Mouse (Mus musculus): ENCODE data around the gene Gsk3a. TPM values are rescaled to one million over a fixed set of nuclear protein-coding genes. Genes with fewer than 3 reads are reported as not detected.
A peak's percentile ranks its signal among the peaks of the same experiment; 100 is the strongest.

The Gsk3a gene
- polyA plus RNA-seq, 1 experiment from 2014 or later, result 13.6 TPM

DNA sequence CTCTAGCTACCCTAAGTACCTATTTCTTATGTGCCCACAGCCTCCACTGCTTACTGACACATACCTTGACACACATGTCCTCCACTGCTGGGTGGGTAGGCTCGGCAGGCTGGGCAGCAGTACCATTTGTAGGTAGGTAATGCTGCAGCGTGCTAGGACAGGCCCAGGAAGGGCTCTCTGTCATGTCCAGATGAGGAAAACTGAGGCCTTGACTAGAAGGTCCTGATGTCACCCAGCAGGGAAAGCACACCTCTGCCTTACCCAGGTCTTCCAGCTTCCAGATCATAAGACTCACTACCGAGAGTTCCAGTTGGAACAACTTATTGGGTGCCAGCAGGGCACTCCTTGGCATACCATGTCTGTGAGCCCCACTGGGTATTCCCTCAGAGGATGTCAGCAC lies 37.3 kb upstream of the Gsk3a start:
- Histone ChIP-seq H3K9me3 (ENCODE audit: control insufficient read depth, low read length) (no peaks in the 10 kb centered on the region), H3K9ac (ENCODE audit: low read length) (no peak overlapping the region), H3K4me3 (ENCODE audit: low read depth, low read length) (no peak overlapping the region), H3K27me3 (replicated peaks; ENCODE audit: control insufficient read depth, insufficient read depth, low read length) (no peaks in the 10 kb centered on the region), H3K27ac (ENCODE audit: low read depth) (no peak overlapping the region), H3K4me1 (replicated peaks; ENCODE audit: control insufficient read depth, insufficient read depth, low read length) (peaks cover 14% of the 10 kb centered on the region), H3K4me2 (ENCODE audit: low read length) (no peak overlapping the region), H3K36me3 (ENCODE audit: control insufficient read depth, insufficient read depth, low read length) (peaks cover 29% of the 10 kb centered on the region)
- WGBS, result 86% methylated on average over 3 of the region's 3 CpGs
- ATAC-seq (replicated peaks; ENCODE audit: low FRiP score, low TSS enrichment, low read depth), result no peak
- no peak for DNase-seq (ENCODE audit: low spot score)

DNA sequence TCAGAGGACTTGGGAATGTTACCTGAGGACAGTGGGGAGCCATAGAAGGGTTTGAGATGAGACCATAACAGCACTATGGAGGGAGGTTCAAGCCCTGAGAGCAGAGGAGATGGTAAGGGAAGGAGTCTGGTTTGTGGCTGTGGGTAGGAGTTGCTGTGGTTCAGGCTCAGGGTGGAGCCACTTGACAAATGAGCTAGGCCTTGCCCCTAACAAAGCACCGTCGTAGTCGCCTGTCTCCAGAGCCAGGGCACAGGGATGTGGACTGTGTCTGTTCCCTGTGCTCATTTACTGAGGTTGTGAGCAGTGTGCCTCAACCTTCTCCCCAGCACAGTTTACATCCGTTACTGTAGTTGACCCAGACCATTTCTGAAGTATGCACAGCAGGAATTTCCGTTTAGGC lies 36.9 kb upstream of the Gsk3a start:
- no peak for ATAC-seq (replicated peaks; ENCODE audit: low FRiP score, low TSS enrichment, low read depth)

DNA sequence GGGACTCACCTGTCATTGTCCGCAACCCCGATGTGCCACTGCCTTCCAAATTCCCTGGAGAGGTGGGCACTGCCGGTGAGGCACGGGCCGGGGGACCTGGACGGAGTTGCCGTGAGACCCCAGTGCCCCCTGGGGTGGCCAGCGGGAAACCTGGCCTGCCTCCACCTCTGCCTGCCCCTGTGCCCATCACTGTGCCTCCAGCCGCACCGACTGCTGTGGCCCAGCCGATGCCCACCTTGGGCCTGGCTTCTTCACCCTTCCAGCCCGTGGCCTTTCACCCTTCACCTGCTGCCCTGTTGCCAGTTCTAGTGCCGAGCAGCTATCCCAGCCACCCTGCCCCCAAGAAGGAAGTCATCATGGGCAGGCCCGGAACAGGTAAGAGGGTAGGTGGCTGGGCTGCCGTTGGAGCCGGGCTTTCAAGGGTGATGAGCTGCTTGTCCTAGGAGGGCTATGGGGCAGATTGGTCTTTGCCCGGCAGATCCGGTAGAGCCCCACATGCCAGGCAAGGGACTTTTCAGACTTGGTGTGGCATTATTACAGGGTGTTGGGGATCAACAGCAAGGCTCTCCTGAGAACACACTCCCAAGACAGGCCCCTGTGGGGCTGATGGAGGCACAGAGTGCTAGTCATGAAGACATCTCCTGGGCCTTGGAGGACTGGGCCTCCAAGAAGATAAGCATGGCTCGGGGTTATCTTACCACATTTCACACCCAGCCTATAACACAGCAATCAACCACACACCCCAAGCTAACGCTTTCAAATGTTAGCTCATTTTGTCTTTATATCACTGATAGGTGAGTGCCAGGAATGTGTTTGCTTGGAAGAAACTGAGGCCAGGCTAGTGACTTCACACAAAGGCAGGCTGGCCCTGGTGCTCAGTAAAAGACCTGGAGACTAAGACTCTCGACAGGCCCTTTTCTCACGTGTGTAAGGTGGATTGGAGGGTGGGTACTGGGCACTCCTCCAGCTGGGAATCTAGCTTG lies 35.9 kb upstream of the Gsk3a start:
- Histone ChIP-seq H3K36me3 (ENCODE audit: control insufficient read depth, insufficient read depth, low read length) (peaks cover 29% of the 10 kb centered on the region), H3K9me3 (ENCODE audit: control insufficient read depth, low read length) (no peaks in the 10 kb centered on the region), H3K27ac (ENCODE audit: low read depth) (no peak overlapping the region), H3K4me3 (ENCODE audit: low read depth, low read length) (no peak overlapping the region), H3K4me1 (replicated peaks; ENCODE audit: control insufficient read depth, insufficient read depth, low read length) (peaks cover 25% of the 10 kb centered on the region), H3K27me3 (replicated peaks; ENCODE audit: control insufficient read depth, insufficient read depth, low read length) (no peaks in the 10 kb centered on the region), H3K4me2 (ENCODE audit: low read length) (no peak overlapping the region), H3K9ac (ENCODE audit: low read length) (no peak overlapping the region)
- ATAC-seq (replicated peaks; ENCODE audit: low FRiP score, low TSS enrichment, low read depth) (no peak), DNase-seq (ENCODE audit: low spot score) (no peak)
- 87% methylated on average over 22 of the region's 22 CpGs for WGBS

More for the DNA sequence above, 36.9 kb upstream of the Gsk3a start:
- H3K27ac ChIP-seq (ENCODE audit: low read depth), result no peak overlapping the region
- H3K27me3 ChIP-seq (replicated peaks; ENCODE audit: control insufficient read depth, insufficient read depth, low read length), result no peaks in the 10 kb centered on the region
- H3K4me1 ChIP-seq (replicated peaks; ENCODE audit: control insufficient read depth, insufficient read depth, low read length), result peaks cover 18% of the 10 kb centered on the region
- WGBS, result 37% methylated on average over 5 of the region's 5 CpGs
- no peak overlapping the region for H3K4me3 ChIP-seq (ENCODE audit: low read depth, low read length)
- no peak for DNase-seq (ENCODE audit: low spot score)
- no peak overlapping the region for H3K9ac ChIP-seq (ENCODE audit: low read length)
- H3K4me2 ChIP-seq (ENCODE audit: low read length), result no peak overlapping the region
- H3K9me3 ChIP-seq (ENCODE audit: control insufficient read depth, low read length), result no peaks in the 10 kb centered on the region
- peaks cover 29% of the 10 kb centered on the region for H3K36me3 ChIP-seq (ENCODE audit: control insufficient read depth, insufficient read depth, low read length)

DNA sequence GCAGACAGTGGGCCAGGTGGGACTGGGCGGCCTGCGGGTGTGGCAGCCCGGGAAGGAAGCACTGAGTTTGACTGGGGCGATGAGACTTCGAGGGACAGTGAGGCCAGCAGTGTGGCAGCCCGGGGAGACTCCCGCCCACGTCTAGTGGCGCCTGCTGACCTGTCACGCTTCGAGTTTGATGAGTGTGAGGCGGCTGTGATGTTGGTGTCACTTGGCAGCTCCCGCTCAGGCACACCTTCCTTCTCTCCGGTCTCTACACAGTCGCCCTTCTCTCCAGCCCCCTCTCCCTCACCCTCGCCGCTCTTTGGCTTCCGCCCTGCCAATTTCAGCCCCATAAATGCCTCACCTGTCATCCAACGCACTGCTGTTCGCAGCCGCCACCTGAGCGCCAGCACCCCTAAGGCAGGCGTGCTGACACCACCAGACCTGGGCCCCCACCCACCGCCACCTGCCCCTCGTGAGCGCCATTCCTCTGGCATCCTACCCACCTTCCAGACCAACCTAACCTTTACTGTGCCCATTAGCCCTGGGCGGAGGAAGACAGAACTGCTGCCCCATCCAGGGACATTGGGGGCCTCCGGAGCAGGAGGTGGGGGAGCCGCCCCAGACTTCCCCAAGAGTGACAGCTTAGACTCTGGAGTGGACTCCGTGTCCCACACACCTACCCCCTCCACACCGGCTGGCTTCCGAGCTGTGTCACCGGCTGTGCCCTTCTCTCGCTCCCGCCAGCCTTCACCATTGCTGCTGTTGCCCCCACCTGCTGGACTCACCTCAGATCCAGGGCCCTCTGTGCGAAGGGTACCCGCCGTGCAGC lies 35.0 kb upstream of the Gsk3a start:
- no peak overlapping the region for H3K27ac ChIP-seq (ENCODE audit: low read depth)
- ATAC-seq (replicated peaks; ENCODE audit: low FRiP score, low TSS enrichment, low read depth) (no peak), DNase-seq (ENCODE audit: low spot score) (no peak)
- no peaks in the 10 kb centered on the region for H3K27me3 ChIP-seq (replicated peaks; ENCODE audit: control insufficient read depth, insufficient read depth, low read length)
- H3K9me3 ChIP-seq (ENCODE audit: control insufficient read depth, low read length), result no peaks in the 10 kb centered on the region
- H3K9ac ChIP-seq (ENCODE audit: low read length), result no peak overlapping the region
- peaks cover 21% of the 10 kb centered on the region for H3K4me1 ChIP-seq (replicated peaks; ENCODE audit: control insufficient read depth, insufficient read depth, low read length)
- peaks cover 29% of the 10 kb centered on the region for H3K36me3 ChIP-seq (ENCODE audit: control insufficient read depth, insufficient read depth, low read length)
- WGBS, result 85% methylated on average over 38 of the region's 38 CpGs
- no peak overlapping the region for H3K4me3 ChIP-seq (ENCODE audit: low read depth, low read length)
- no peak overlapping the region for H3K4me2 ChIP-seq (ENCODE audit: low read length)

DNA sequence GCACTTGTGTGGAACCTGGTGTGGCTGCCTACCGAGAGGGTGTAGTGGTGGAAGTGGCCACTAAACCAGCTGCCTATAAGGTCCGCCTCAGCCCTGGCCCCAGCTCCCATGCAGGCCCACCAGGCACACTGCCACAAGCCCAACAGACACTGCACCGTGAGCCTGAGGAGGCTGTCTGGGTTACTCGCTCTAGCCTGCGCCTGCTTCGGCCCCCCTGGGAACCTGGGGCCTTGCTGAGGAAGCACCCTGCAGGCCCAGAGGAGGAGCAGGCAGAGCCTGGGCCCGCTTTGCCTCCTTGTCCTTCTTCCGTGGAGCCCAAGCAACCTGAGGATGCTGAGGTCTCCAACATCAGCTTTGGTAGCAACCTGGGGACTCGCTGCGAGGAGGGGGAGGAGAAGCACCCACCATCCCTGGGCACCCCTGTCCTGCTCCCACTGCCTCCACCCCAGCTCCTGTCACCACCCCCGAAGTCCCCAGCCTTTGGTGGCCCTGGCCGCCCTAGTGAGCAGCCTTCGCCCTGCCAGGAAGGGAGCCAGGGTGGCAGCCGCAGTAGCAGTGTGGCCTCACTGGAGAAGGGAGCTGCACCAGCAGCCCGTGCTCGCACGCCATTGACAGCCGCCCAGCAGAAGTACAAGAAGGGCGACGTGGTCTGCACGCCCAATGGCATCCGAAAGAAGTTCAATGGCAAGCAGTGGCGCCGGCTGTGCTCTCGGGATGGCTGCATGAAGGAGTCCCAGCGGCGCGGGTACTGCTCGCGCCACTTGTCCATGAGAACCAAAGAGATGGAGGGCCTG lies 34.2 kb upstream of the Gsk3a start:
- 87% methylated on average over 30 of the region's 30 CpGs for WGBS
- Histone ChIP-seq H3K27ac (ENCODE audit: low read depth) (no peak overlapping the region), H3K4me2 (ENCODE audit: low read length) (no peak overlapping the region), H3K4me1 (replicated peaks; ENCODE audit: control insufficient read depth, insufficient read depth, low read length) (peaks cover 19% of the 10 kb centered on the region), H3K9me3 (ENCODE audit: control insufficient read depth, low read length) (no peaks in the 10 kb centered on the region), H3K36me3 (ENCODE audit: control insufficient read depth, insufficient read depth, low read length) (peaks cover 29% of the 10 kb centered on the region), H3K4me3 (ENCODE audit: low read depth, low read length) (no peak overlapping the region), H3K9ac (ENCODE audit: low read length) (no peak overlapping the region), H3K27me3 (replicated peaks; ENCODE audit: control insufficient read depth, insufficient read depth, low read length) (no peaks in the 10 kb centered on the region)
- ATAC-seq (replicated peaks; ENCODE audit: low FRiP score, low TSS enrichment, low read depth) (no peak), DNase-seq (ENCODE audit: low spot score) (no peak)

DNA sequence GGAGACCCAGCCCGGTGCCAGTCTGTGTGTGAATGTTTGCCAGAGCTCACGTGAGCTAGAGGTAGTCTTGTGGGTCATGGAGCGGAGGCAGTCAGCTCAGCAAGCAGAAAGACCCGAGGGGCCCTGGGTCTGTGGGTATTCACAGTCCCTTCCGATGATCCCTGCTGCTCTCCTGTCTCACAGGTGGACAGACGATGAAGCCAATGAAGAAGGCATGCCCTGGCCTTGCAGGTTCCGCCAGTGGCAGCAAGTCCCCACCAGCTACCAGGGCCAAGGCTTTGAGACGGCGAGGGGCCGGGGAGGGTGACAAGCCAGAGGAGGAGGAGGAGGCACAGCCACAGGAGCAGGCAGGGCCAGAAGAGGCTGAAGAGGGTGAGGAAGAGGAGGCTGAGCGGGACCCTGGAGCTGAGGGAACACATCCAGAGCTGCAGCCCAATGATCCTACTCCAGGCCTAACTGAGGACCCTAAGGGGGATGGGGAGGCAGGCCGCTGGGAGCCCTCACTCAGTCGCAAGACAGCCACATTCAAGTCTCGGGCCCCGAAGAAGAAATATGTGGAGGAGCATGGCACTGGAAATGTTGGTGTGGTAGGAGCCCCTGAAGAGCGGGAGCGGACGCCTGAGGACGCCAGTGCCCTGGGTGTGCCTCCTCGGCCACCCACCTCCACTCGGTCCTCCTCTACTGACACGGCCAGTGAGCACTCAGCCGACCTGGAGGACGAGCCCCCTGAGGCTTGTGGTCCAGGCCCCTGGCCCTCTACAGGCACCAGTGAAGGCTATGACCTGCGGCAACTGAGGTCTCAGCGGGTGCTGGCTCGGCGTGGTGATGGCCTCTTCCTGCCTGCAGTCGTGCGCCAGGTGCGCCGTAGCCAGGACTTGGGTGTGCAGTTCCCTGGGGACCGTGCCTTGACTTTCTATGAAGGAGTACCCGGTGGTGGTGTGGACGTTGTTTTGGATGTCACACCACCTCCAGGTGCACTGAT lies 33.3 kb upstream of the Gsk3a start:
- no peak for ATAC-seq (replicated peaks; ENCODE audit: low FRiP score, low TSS enrichment, low read depth)
- peaks cover 22% of the 10 kb centered on the region for H3K4me1 ChIP-seq (replicated peaks; ENCODE audit: control insufficient read depth, insufficient read depth, low read length)
- no peaks in the 10 kb centered on the region for H3K9me3 ChIP-seq (ENCODE audit: control insufficient read depth, low read length)
- 90% methylated on average over 35 of the region's 35 CpGs for WGBS
- H3K4me2 ChIP-seq (ENCODE audit: low read length), result no peak overlapping the region
- no peak overlapping the region for H3K4me3 ChIP-seq (ENCODE audit: low read depth, low read length)
- no peak for DNase-seq (ENCODE audit: low spot score)
- H3K36me3 ChIP-seq (ENCODE audit: control insufficient read depth, insufficient read depth, low read length), result peaks cover 29% of the 10 kb centered on the region
- H3K9ac ChIP-seq (ENCODE audit: low read length), result no peak overlapping the region
- no peak overlapping the region for H3K27ac ChIP-seq (ENCODE audit: low read depth)
- no peaks in the 10 kb centered on the region for H3K27me3 ChIP-seq (replicated peaks; ENCODE audit: control insufficient read depth, insufficient read depth, low read length)

DNA sequence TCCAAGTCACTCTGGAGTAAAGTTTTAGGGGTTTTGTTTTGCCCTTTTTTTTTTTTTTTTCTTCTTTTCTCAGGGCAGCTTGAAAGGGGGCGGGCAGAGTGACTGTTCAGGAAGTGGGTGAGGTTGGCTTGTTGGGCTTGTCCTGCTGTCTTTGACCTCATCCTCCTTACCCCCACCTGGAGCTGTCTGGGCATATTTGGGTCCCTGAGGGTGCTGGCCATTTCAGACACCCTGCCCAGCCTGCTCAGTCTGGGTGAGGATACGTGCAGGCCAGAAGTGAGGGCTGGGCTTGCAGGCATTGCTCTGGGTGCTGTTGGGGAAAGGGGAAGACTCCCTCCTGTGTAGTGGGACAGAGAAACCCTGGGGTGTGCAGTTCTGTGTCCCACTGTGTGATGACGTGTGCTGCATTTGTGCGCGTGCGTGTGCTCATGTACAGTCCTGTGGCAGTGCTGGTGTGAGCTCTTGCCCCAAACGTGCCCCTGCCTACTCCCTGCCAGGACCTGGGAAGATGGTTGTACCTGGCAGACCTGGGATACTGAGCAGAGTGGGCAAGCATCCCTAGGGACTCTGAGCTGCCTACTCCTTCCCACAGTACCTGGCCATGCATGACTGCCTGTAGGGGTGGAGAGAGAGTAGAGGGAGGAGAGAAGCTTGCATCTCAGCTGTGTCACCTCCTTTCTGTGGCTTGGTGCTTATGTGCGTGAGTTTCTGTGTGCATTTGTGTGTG lies 32.1 kb upstream of the Gsk3a start:
- 88% methylated on average over 8 of the region's 8 CpGs for WGBS
- H3K9ac ChIP-seq (ENCODE audit: low read length), result peak overlapping the region; percentile 66
- ATAC-seq (replicated peaks; ENCODE audit: low FRiP score, low TSS enrichment, low read depth), result no peak

More for the DNA sequence above, 32.1 kb upstream of the Gsk3a start:
- peaks cover 21% of the 10 kb centered on the region for H3K4me1 ChIP-seq (replicated peaks; ENCODE audit: control insufficient read depth, insufficient read depth, low read length)
- no peaks in the 10 kb centered on the region for H3K9me3 ChIP-seq (ENCODE audit: control insufficient read depth, low read length)
- 0 out of 2 replicates have a peak overlapping the region, but pooled peaks have one; percentile 78 for H3K4me3 ChIP-seq (ENCODE audit: low read depth, low read length)
- DNase-seq (ENCODE audit: low spot score), result no peak
- H3K27ac ChIP-seq (ENCODE audit: low read depth), result 0 out of 2 replicates have a peak overlapping the region, but pooled peaks have one; percentile 27
- H3K27me3 ChIP-seq (replicated peaks; ENCODE audit: control insufficient read depth, insufficient read depth, low read length), result no peaks in the 10 kb centered on the region
- H3K36me3 ChIP-seq (ENCODE audit: control insufficient read depth, insufficient read depth, low read length), result peaks cover 29% of the 10 kb centered on the region
- H3K4me2 ChIP-seq (ENCODE audit: low read length), result peak overlapping the region; percentile 85
